Mouse (Mus musculus) forebrain, embryonic 11.5 days (tissue): ENCODE data around the gene Arl8b. TPM values are rescaled to one million over a fixed set of nuclear protein-coding genes. Genes with fewer than 3 reads are reported as not detected.
A peak's percentile ranks its signal among the peaks of the same experiment; 100 is the strongest.

ENCODE experiments used
- ATAC-seq: fragments of 200-750 bp; cut with Nextera tagmentation; replicated peaks from 2 replicates; pipeline ENCODE4 v1.8.0; 2017; ENCODE audit warnings: moderate TSS enrichment; ENCODE audit not compliant: low FRiP score
- DNase-seq: peaks from one replicate; pipeline ENCODE4 v3.0.0-alpha.2; 2017; ENCODE audit warnings: low spot score
- H3K27ac ChIP-seq: fragments of 300-500 bp; sonication (generic); 2 replicates; pipeline ENCODE4 v1.5.1; 2014; ENCODE audit warnings: low read depth, low read length
- H3K27me3 ChIP-seq: fragments of 300-500 bp; sonication (generic); 2 replicates; pipeline ENCODE4 v1.6.1; 2014; ENCODE audit warnings: mild to moderate bottlenecking, low read length, mixed read lengths; ENCODE audit not compliant: control insufficient read depth, insufficient read depth
- H3K36me3 ChIP-seq: fragments of 300-500 bp; sonication (generic); 2 replicates; pipeline ENCODE4 v1.6.1; 2014; ENCODE audit warnings: mild to moderate bottlenecking, low read length, moderate library complexity, mixed read lengths; ENCODE audit not compliant: control insufficient read depth, insufficient read depth
- H3K4me1 ChIP-seq: fragments of 300-500 bp; sonication (generic); replicated peaks from 2 replicates; pipeline ENCODE4 v1.6.1; 2014; ENCODE audit warnings: low read length, mixed read lengths; ENCODE audit not compliant: control insufficient read depth, insufficient read depth
- H3K4me2 ChIP-seq: fragments of 300-500 bp; sonication (generic); 2 replicates; pipeline ENCODE4 v1.6.1; 2014; ENCODE audit warnings: low read depth, mild to moderate bottlenecking, low read length, moderate library complexity, mixed read lengths; ENCODE audit not compliant: severe bottlenecking
- H3K4me3 ChIP-seq: fragments of 300-500 bp; sonication (generic); 2 replicates; pipeline ENCODE4 v1.5.1; 2014; ENCODE audit warnings: low read depth, low read length
- H3K9ac ChIP-seq: fragments of 300-500 bp; sonication (generic); 2 replicates; pipeline ENCODE4 v1.6.1; 2014; ENCODE audit warnings: low read length
- H3K9me3 ChIP-seq: fragments of 300-500 bp; sonication (generic); 2 replicates; pipeline ENCODE4 v1.6.1; 2016; ENCODE audit warnings: low read length, mixed read lengths; ENCODE audit not compliant: control insufficient read depth
- WGBS: fragments of 180-500 bp; shearing (Covaris S2); extraction: QIAGEN DNeasy Blood & Tissue Kit; methylation state at CpG from one replicate; pipeline ENCODE4 v1.1.7; 2014; 5-methylcytosine and 5-hydroxymethylcytosine counted together
- polyA plus RNA-seq: library from polyadenylated mRNA; unstranded; fragments of >200 nt; fragmentation: Nextera tagmentation; extraction: Ambion mirVana; gene quantifications from 2 replicates; pipeline ENCODE4 v1.2.1, GENCODE M21; 2014

Arl8b gene
- polyA plus RNA-seq, 1 experiment from 2014 or later = 79.5 TPM

DNA sequence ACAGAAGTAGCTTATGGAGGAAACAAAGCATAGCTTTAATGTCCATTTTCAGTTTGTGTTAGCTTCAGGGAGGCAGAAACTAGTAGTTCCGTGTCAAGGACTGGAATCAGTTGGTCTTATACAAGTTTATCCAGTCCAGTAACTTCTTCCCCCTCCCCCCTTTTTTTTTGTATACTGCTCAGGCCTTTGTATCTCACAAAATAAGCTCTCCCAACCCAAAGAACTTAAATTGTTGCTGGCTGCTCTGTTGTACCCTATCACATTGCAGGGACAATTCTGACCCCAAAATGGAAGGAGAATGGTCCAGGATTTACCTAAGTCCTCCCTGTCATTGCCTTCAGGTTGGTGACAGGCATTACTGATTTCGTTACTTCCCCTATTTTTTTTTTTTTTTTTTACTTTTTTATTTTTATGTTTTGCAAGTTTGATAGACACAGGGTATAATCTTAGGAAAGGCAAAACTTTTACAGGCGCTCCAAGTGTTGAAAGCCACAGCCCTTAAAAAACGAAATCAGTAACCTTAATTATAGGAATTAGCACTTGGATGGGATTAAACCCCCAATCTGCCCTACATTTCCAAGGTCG is 44.5 kb downstream of the Arl8b start:
- Histone ChIP-seq H3K9ac (peak overlapping the region; percentile 30; the same call in 1 of the 2 replicates), H3K4me1 (peaks cover 3% of the 10 kb centered on the region; the same call in 1 of the 2 replicates), H3K27me3 (no peaks in the 10 kb centered on the region), H3K4me3 (peak overlapping the region; percentile 86), H3K9me3 (no peaks in the 10 kb centered on the region), H3K4me2 (peak overlapping the region; percentile 75; the same call in 1 of the 2 replicates), H3K36me3 (no peaks in the 10 kb centered on the region; the same call in 1 of the 2 replicates), H3K27ac (no peak overlapping the region)
- WGBS = 19% methylated on average over 5 of the region's 5 CpGs
- DNase-seq = no peak
- no peak for ATAC-seq

DNA sequence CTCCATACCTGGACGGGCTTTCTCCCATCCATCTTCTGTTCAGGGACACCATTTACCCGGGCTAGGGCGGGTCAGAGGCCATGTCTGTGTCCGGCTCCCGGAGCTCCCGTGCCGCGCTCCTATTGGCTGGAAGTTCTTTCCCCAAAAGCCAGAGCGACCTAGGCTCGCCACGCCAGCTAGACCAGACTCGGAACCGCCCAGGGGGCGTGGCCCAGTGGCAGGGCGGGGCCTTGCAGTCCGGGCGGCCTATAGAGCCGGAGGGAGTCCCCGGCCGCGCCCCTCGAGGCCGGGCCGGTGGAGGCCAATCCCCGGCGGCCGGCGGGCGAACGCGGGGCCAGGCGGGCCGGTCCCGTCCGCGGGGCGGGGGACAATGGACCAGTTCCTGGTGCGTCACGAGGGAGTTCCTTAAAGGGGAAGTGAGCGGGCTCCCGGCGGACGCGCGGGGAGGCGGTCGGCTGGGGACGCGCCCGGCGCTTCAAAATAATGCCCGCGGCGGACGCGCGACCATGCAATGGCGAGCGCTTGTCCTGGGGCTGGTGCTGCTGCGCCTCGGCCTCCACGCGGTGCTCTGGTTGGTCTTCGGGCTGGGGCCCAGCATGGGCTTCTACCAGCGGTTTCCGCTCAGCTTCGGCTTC is 45.5 kb downstream of the Arl8b start, which contains the start of gene Edem1:
Edem1 (plus strand) TSS at position 408 of the 635 bp plus-strand sequence.
- Histone ChIP-seq H3K9me3 (no peaks in the 10 kb centered on the region), H3K4me1 (peaks cover 3% of the 10 kb centered on the region; the same call in 1 of the 2 replicates), H3K4me2 (peak within 1 kb of the TSS; percentile 75), H3K27me3 (no peaks in the 10 kb centered on the region), H3K9ac (peak within 1 kb of the TSS; percentile 89), H3K27ac (peak within 1 kb of the TSS; percentile 81), H3K36me3 (no peaks in the 10 kb centered on the region), H3K4me3 (peak within 1 kb of the TSS; percentile 86)
- DNase-seq = peak; percentile 99
- peak; percentile 98 for ATAC-seq
- under 1% methylated on average over 67 of the region's 67 CpGs for WGBS

DNA sequence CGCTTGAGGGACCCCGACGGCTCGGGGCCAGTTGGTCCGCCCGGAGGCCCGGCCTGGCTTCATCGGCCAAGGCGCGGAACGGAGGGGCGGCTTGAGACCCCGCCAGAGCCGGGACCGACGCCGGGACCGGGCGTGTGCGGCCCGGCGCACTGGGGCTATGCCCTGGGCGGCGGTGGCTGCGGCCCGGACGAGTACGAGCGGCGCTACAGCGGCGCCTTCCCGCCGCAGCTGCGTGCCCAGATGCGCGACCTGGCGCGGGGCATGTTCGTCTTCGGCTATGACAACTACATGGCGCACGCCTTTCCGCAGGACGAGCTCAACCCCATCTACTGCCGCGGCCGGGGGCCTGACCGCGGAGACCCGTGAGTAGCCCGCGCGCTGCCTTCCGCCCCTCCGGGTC is 46.0 kb downstream of the Arl8b start:
- Histone ChIP-seq H3K4me3 (peak overlapping the region; percentile 86), H3K4me1 (peaks cover 3% of the 10 kb centered on the region; the same call in 1 of the 2 replicates), H3K4me2 (peak overlapping the region; percentile 75), H3K27me3 (no peaks in the 10 kb centered on the region), H3K9ac (peak overlapping the region; percentile 89), H3K9me3 (no peaks in the 10 kb centered on the region), H3K36me3 (no peaks in the 10 kb centered on the region), H3K27ac (peak overlapping the region; percentile 81)
- under 1% methylated on average over 44 of the region's 56 CpGs for WGBS
- ATAC-seq (peak; percentile 62; the same call in 1 of the 2 replicates), DNase-seq (no peak)

DNA sequence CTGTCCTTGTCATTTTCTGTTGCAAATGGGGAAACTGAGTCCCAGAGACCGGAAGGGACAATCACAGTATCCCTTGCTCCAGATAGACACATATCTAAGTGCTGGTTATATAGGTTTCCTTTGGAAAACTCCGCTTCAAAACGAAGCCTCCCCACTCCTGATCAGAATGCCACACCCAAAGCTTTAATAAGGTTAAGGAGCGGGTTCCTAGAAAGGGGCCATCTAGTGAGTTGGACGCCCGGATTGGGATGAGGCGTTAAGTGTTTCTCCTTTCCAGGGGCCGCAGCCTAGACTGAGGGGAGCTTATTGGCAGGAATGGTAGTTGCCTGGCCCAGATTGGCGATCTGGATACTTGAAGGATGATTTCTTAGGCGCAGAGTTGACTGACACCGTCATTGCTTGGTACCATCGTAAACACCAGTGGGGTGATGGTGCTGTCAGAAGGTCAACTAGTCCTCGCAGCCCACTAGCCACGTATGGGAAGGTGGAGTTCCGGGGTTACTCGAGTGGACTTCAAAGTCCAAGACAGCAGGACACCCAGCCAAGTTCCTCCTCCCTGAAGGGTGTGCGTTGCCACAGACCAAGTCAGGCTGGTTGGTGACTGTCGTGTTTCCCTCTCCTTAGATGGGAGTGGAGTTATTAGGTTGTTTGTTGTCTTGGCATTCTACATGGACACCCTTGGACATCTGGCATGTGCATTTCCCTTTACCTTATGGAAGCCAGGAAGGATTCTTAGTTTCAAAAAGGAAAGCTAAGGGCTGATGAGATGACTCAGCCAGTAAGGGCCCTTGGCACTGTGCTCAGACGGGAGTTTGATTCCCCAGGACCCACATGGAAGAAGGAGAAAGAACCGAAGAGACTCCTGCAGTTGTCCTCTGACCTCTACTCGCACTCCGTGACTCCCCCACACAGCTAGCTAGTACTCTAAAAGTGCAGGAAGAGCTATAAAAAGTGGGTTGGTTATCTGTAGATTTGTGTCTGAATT is 46.8 kb downstream of the Arl8b start:
- DNase-seq (peak; percentile 52), ATAC-seq (no peak)
- Histone ChIP-seq H3K27ac (no peak overlapping the region), H3K9me3 (no peaks in the 10 kb centered on the region), H3K4me1 (peaks cover 3% of the 10 kb centered on the region; the same call in 1 of the 2 replicates), H3K9ac (peak overlapping the region; percentile 89), H3K4me2 (peak overlapping the region; percentile 75), H3K4me3 (peak overlapping the region; percentile 86), H3K36me3 (no peaks in the 10 kb centered on the region), H3K27me3 (no peaks in the 10 kb centered on the region)
- 27% methylated on average over 22 of the region's 22 CpGs for WGBS

DNA sequence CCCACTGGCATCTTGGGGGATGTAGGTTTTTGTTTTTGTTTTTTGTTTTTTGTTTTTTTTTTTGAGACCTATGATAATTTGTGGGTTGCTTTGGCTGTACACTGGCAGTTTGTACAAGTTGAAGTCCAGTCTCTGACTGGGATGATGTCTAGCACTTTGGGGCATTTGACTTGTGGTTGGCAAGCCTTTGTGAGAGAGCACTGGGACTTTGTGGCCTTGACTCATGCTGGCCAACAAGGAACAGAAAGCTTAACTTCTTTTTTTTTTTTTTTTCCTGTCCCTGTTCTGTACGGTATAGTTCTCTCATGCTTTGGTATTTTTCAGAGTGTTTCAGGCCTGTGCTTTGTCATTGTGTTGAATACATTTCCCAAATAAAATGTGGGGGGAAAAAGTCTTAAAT is 49.3 kb downstream of the Arl8b start:
- H3K36me3 ChIP-seq = peaks cover under 1% of the 10 kb centered on the region; the same call in 1 of the 2 replicates
- H3K9ac ChIP-seq = no peak overlapping the region
- ATAC-seq = no peak
- WGBS = 80% methylated on average over 1 of the region's 1 CpGs
- H3K4me1 ChIP-seq = peaks cover 3% of the 10 kb centered on the region; the same call in 1 of the 2 replicates
- H3K4me3 ChIP-seq = no peak overlapping the region
- DNase-seq = no peak
- no peaks in the 10 kb centered on the region for H3K9me3 ChIP-seq
- no peak overlapping the region for H3K4me2 ChIP-seq
- H3K27me3 ChIP-seq = no peaks in the 10 kb centered on the region
- H3K27ac ChIP-seq = no peak overlapping the region

DNA sequence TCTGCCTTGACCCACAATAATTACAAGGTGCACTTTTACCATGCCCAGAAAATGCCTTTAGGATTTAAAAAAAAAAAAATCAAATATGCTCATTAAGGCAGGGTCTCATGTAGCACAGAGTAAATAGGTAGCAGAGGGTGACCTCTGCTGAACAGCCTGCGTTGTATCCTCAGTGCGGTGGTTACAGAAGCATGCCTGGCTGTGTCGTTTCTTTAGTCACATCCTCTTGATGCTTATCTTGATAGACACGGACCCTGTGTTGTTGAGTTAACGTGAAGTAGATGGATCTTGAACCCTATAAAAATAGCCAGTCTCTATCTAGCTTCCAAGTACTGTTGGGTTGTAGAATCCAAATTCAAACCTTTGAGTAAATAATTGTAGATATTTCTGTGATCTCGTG is 50.1 kb downstream of the Arl8b start:
- H3K27ac ChIP-seq = no peak overlapping the region
- H3K36me3 ChIP-seq = peaks cover 2% of the 10 kb centered on the region; the same call in 1 of the 2 replicates
- no peaks in the 10 kb centered on the region for H3K27me3 ChIP-seq
- no peak overlapping the region for H3K4me3 ChIP-seq
- peaks cover 3% of the 10 kb centered on the region; the same call in 1 of the 2 replicates for H3K4me1 ChIP-seq
- H3K4me2 ChIP-seq = no peak overlapping the region
- 91% methylated on average over 6 of the region's 6 CpGs for WGBS
- H3K9me3 ChIP-seq = no peaks in the 10 kb centered on the region
- H3K9ac ChIP-seq = no peak overlapping the region
- ATAC-seq (no peak), DNase-seq (no peak)

DNA sequence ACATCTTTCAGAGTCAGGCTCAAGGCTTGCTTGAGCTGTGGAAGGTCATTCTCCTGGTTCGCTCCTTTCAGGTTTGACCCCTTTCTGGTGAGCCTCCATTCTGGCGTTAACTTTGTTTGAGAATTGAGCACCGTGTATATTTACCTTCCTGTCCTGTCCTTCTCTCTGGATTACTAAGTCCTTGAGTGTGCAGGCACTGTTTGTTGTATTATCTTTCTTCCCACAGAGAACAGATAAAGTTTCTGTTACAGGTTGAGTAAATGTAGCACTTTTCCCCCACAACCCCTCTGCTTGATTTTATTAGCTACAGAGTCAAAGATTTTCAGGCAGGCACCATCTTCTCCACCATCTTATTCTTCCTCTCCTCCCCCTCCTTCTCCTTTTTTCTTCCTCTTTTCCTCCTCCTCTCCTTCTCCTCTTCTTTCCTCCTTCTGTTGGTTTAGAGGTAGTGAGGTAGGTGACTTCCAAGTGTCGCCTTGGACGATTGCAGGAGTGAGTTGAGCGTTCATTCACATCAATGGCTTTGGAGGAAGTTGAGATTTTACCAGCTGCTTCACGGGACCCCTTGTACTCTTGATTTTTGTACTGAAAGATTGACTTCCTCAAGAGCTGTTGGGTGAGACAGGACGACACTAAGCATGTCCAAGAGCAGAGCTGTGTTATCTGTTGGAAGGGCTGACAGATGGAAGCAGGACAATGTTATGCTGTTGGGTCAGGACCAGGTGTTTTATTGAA is 51.2 kb downstream of the Arl8b start:
- ATAC-seq (no peak), DNase-seq (no peak)
- Histone ChIP-seq H3K4me1 (peaks cover 3% of the 10 kb centered on the region; the same call in 1 of the 2 replicates), H3K27ac (no peak overlapping the region), H3K4me2 (no peak overlapping the region), H3K4me3 (no peak overlapping the region), H3K9me3 (no peaks in the 10 kb centered on the region), H3K9ac (no peak overlapping the region), H3K27me3 (no peaks in the 10 kb centered on the region), H3K36me3 (peaks cover 2% of the 10 kb centered on the region; the same call in 1 of the 2 replicates)
- 90% methylated on average over 8 of the region's 8 CpGs for WGBS
